Mouse (Mus musculus) liver, embryonic 11.5 days (tissue): Measurements from ENCODE around the gene Dek. TPM values are rescaled to one million over a fixed set of nuclear protein-coding genes. Genes with fewer than 3 reads are reported as not detected.

Experiments
- ATAC-seq: fragments of 200-750 bp; cut with Nextera tagmentation; replicated peaks from 2 replicates; pipeline ENCODE4 v1.8.0; 2017; ENCODE audit warnings: moderate number of reproducible peaks, mild to moderate bottlenecking, moderate TSS enrichment, moderate library complexity; ENCODE audit not compliant: low FRiP score
- DNase-seq: peaks from one replicate; pipeline ENCODE4 v3.0.0-alpha.2; 2017; ENCODE audit warnings: low spot score
- H3K27ac ChIP-seq: fragments of 300-500 bp; sonication (generic); 2 replicates; pipeline ENCODE4 v1.5.1; 2014; ENCODE audit warnings: mild to moderate bottlenecking, low read depth, low read length, control low read depth
- H3K27me3 ChIP-seq: fragments of 300-500 bp; sonication (generic); replicated peaks from 2 replicates; pipeline ENCODE4 v1.6.1; 2014; ENCODE audit warnings: low read length, mixed read lengths; ENCODE audit not compliant: control insufficient read depth, insufficient read depth
- H3K36me3 ChIP-seq: fragments of 300-500 bp; sonication (generic); 2 replicates; pipeline ENCODE4 v1.6.1; 2014; ENCODE audit warnings: mild to moderate bottlenecking, low read length, moderate library complexity, mixed read lengths; ENCODE audit not compliant: control insufficient read depth, insufficient read depth
- H3K4me1 ChIP-seq: fragments of 300-500 bp; sonication (generic); replicated peaks from 2 replicates; pipeline ENCODE4 v1.6.1; 2014; ENCODE audit warnings: low read length, mixed read lengths; ENCODE audit not compliant: control insufficient read depth, insufficient read depth
- H3K4me2 ChIP-seq: fragments of 300-500 bp; sonication (generic); 2 replicates; pipeline ENCODE4 v1.6.1; 2014; ENCODE audit warnings: mild to moderate bottlenecking, control low read depth, moderate library complexity
- H3K4me3 ChIP-seq: fragments of 300-500 bp; sonication (generic); 2 replicates; pipeline ENCODE4 v1.5.1; 2014; ENCODE audit warnings: low read depth, low read length, control low read depth
- H3K9ac ChIP-seq: fragments of 300-500 bp; sonication (generic); 2 replicates; pipeline ENCODE4 v1.6.1; 2014; ENCODE audit warnings: low read depth, low read length, control low read depth
- H3K9me3 ChIP-seq: fragments of 300-500 bp; sonication (generic); 2 replicates; pipeline ENCODE4 v1.6.1; 2016; ENCODE audit warnings: low read length, inconsistent platforms, mixed read lengths; ENCODE audit not compliant: control insufficient read depth
- WGBS: fragments of 180-500 bp; shearing (Covaris S2); extraction: QIAGEN DNeasy Blood & Tissue Kit; methylation state at CpG from one replicate; pipeline ENCODE4 v1.1.7; 2014; 5-methylcytosine and 5-hydroxymethylcytosine counted together
- polyA plus RNA-seq: library from polyadenylated mRNA; unstranded; fragments of >200 nt; fragmentation: Nextera tagmentation; extraction: Ambion mirVana; gene quantifications from 2 replicates; pipeline ENCODE4 v1.2.1, GENCODE M21; 2014

Gene Dek
- polyA plus RNA-seq, 1 experiment from 2014 or later, result 391 TPM

DNA sequence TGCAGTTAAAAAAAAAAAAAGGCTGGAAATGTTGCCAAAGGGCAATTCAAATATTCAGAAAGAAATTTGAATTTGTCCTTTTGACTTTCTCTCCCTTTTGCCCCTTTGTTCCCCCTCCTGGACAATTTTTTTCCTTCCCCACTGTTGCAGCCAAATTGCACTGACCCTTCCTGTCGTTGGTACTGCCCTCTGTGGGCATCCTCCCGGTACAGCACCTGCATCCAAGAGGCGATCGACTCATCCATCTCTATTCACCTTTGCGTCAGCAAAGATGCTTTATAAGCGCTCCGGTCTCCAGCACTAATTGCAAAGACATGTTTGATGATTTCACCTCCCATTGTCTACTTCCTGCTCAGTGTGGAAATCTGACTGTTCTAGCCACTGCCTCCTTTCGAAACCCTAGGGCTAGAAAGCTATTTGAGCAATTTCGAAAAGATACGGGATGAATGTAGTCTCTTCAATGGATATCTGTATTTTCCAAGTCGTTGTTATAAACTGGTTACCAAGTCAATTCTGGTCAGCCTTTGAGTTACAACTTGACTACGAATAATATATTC lies 15.4 kb upstream of the Dek start:
- DNase-seq (no peak), ATAC-seq (no peak)
- no peak overlapping the region for H3K27ac ChIP-seq
- 41% methylated on average over 12 of the region's 12 CpGs for WGBS
- H3K9ac ChIP-seq, result no peak overlapping the region
- H3K4me3 ChIP-seq, result no peak overlapping the region
- H3K4me1 ChIP-seq, result no peaks in the 10 kb centered on the region; the same call in 1 of the 2 replicates
- H3K36me3 ChIP-seq, result no peaks in the 10 kb centered on the region
- H3K9me3 ChIP-seq, result no peaks in the 10 kb centered on the region
- H3K27me3 ChIP-seq, result peaks cover 34% of the 10 kb centered on the region
- H3K4me2 ChIP-seq, result peak overlapping the region; percentile 86; the same call in 1 of the 2 replicates

DNA sequence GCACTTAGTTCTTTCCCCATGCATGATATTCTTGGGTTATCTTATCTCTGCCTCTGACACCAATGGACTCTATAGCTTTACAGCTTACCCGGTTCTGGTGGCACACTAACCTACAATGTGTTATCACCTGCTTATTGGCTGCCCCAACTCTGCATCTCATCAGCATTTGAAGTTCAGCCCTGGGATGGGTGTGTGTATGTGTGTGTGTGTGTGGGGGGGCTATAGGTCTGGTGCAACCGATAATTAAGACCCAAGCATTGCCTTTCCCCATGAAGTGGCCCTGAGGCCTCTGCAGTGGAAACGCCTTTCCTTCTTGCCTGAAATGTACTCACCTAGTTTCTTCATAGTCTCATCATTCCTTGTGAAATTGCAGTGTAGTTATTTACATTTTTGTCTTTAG lies 10.0 kb upstream of the Dek start:
- H3K27me3 ChIP-seq, result peaks cover 7% of the 10 kb centered on the region; the same call in 1 of the 2 replicates
- no peak overlapping the region for H3K27ac ChIP-seq
- H3K36me3 ChIP-seq, result no peaks in the 10 kb centered on the region
- DNase-seq, result no peak
- no peak overlapping the region for H3K4me3 ChIP-seq
- 71% methylated on average over 3 of the region's 3 CpGs for WGBS
- H3K4me2 ChIP-seq, result no peak overlapping the region
- H3K9ac ChIP-seq, result no peak overlapping the region
- peaks cover 17% of the 10 kb centered on the region for H3K4me1 ChIP-seq
- ATAC-seq, result peak; percentile 39; the same call in 1 of the 2 replicates
- no peaks in the 10 kb centered on the region for H3K9me3 ChIP-seq

DNA sequence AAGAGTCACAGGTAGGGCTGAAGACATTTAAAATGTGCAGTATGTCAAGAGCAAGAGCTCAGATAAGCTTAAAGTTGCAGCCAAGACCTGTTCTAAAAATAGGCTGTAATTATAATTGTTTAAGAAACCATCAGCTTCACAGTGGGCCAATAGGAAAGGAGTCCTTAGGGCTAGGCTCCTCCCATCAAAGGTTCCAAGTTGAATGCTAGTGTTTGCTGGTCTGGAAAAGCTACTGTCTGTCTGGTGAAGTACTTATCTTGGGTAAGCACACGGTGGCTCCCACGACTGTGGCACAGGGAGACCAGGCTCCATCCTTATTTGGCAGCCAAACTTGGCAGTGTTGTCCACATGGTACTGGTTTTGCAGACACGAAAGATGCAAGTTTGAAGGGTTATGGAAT lies 6.9 kb upstream of the Dek start:
- Histone ChIP-seq H3K27me3 (no peaks in the 10 kb centered on the region), H3K4me3 (no peak overlapping the region), H3K27ac (peak overlapping the region; percentile 76; the same call in 1 of the 2 replicates), H3K36me3 (no peaks in the 10 kb centered on the region), H3K4me1 (peaks cover 34% of the 10 kb centered on the region), H3K9me3 (no peaks in the 10 kb centered on the region), H3K9ac (no peak overlapping the region), H3K4me2 (peak overlapping the region; percentile 29; the same call in 1 of the 2 replicates)
- DNase-seq (no peak), ATAC-seq (peak; percentile 83)
- 32% methylated on average over 3 of the region's 3 CpGs for WGBS

DNA sequence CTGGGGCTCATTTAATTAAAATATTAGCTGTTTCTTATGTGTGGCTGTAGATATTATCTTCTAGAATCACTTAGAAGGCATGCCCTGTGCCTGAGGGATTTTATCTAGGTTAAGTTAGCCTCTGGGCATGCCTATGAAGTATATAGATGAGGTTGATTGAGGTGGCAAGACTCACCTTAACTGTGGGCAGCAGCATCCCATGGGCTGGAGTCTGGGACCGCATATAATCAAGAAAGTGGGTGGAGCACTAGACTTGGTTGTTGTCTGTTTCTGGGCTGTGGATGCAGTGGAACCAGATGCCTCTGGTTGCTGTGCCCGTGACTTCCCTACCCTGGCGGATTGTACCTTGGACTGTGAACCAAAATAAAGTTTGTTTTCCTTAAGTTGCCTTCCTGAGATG lies 6.1 kb upstream of the Dek start:
- Histone ChIP-seq H3K9me3 (no peaks in the 10 kb centered on the region), H3K4me1 (peaks cover 40% of the 10 kb centered on the region), H3K4me3 (no peak overlapping the region), H3K27ac (peak overlapping the region; percentile 76), H3K9ac (no peak overlapping the region), H3K36me3 (no peaks in the 10 kb centered on the region), H3K27me3 (no peaks in the 10 kb centered on the region), H3K4me2 (peak overlapping the region; percentile 31; the same call in 1 of the 2 replicates)
- ATAC-seq (no peak; the same call in 1 of the 2 replicates), DNase-seq (no peak)
- WGBS, result 78% methylated on average over 3 of the region's 3 CpGs

DNA sequence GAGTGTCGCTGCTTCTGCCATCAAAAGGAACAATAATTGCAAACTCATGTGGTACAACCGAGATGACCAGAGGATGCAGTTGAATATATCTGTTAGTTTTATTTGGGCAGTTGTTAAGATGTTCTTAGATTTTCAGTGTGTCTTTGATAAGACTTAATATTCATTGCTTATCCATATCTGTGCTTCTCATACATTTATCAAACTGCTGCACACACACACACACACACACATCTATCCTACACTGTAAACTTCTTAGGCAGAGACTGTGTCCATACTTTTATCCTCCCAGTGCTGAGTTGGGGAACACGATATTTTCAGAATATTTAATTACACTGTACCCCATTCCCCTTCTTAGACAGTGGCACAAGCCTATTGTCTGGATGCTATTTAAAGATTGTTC lies 5.2 kb upstream of the Dek start:
- ATAC-seq (peak; percentile 66), DNase-seq (no peak)
- 63% methylated on average over 3 of the region's 3 CpGs for WGBS
- no peaks in the 10 kb centered on the region for H3K36me3 ChIP-seq
- peak overlapping the region; percentile 31; the same call in 1 of the 2 replicates for H3K4me2 ChIP-seq
- no peaks in the 10 kb centered on the region for H3K9me3 ChIP-seq
- no peaks in the 10 kb centered on the region for H3K27me3 ChIP-seq
- H3K4me3 ChIP-seq, result no peak overlapping the region
- H3K4me1 ChIP-seq, result peaks cover 42% of the 10 kb centered on the region
- H3K27ac ChIP-seq, result peak overlapping the region; percentile 76
- H3K9ac ChIP-seq, result no peak overlapping the region

DNA sequence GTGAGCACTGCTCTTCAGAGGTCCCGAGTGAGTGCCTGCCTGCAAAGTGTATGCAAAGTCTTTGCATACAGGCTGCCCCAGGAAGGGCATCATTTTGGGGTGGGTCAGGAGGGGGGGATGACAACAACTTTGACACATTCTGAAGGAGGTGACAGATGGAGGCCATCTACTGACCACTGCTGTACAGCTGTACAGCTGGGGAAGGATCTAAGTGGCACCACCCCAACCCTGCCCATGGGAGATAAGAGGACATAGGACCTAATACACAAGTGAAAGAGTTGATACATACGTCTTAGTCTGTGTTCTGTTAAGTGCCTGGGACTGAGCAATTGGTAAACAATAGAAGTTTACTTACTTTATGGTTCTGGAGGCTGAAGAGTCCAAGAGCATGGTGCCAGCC lies 3.2 kb upstream of the Dek start:
- 47% methylated on average over 2 of the region's 2 CpGs for WGBS
- ATAC-seq (peak; percentile 80), DNase-seq (no peak)
- H3K36me3 ChIP-seq, result no peaks in the 10 kb centered on the region
- no peaks in the 10 kb centered on the region for H3K9me3 ChIP-seq
- no peak overlapping the region for H3K4me3 ChIP-seq
- H3K27me3 ChIP-seq, result no peaks in the 10 kb centered on the region
- peak overlapping the region; percentile 47 for H3K4me2 ChIP-seq
- H3K4me1 ChIP-seq, result peaks cover 43% of the 10 kb centered on the region
- H3K27ac ChIP-seq, result peak overlapping the region; percentile 70
- peak overlapping the region; percentile 45; the same call in 1 of the 2 replicates for H3K9ac ChIP-seq

DNA sequence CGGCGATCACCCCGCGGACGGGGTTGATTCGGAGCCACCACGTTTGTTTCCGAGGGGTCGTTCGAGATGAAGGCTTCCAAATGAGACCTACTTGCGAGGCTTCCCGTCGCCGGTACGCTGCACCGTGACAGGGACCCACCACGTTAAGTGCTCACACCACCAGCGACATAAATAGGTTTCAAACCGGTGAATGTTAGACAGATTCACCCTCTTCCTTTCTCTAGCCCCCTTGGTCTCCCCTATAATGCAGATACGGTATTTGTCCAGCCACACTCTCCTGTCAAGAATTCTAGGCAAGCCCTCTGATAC lies 533 bp upstream of the Dek start:
- Histone ChIP-seq H3K4me2 (peak overlapping the region; percentile 71), H3K9me3 (no peaks in the 10 kb centered on the region), H3K4me3 (peak overlapping the region; percentile 89), H3K4me1 (peaks cover 44% of the 10 kb centered on the region), H3K9ac (peak overlapping the region; percentile 98), H3K36me3 (peaks cover 6% of the 10 kb centered on the region), H3K27me3 (no peaks in the 10 kb centered on the region), H3K27ac (peak overlapping the region; percentile 100)
- DNase-seq, result no peak
- no peak for ATAC-seq
- under 1% methylated on average over 20 of the region's 20 CpGs for WGBS

DNA sequence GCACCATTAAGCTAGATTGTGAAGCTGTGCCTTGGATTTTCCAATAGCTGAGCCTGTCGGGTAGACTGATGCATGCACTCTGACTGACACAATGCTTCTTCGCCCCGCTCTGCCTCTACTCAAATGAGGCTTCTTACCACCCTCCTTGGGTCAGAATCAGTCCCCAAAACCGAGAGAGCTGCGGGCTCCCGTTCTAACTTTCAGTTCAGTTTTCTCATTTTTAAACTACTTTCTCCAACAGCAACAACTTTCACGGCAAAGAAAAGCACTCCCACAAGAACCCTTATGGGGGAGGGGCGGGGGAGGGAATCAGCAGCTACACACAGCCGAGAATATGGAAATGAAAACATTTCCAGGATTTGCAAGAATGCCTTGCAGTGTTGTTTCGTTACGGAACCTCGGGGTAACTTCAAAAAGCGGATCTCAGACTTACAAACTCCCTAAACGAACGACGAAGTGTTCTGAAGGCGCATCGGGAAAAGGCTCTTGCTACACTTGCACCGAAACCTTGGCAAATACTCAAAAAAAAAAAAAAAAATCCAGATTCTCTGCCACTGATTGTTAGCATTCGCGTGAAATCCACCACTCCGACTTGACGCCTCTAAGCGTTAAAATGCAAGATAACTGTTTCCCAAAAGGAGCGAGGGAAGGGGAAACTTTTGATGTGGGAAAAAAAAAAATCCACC lies 1.0 kb downstream of the Dek start:
- under 1% methylated on average over 25 of the region's 25 CpGs for WGBS
- peaks cover 31% of the 10 kb centered on the region for H3K4me1 ChIP-seq
- H3K27ac ChIP-seq, result peak overlapping the region; percentile 100
- peak; percentile 52 for DNase-seq
- peak overlapping the region; percentile 98 for H3K9ac ChIP-seq
- peak overlapping the region; percentile 89 for H3K4me3 ChIP-seq
- peak overlapping the region; percentile 88 for H3K4me2 ChIP-seq
- peaks cover 13% of the 10 kb centered on the region for H3K36me3 ChIP-seq
- ATAC-seq, result no peak
- no peaks in the 10 kb centered on the region for H3K9me3 ChIP-seq
- no peaks in the 10 kb centered on the region for H3K27me3 ChIP-seq

DNA sequence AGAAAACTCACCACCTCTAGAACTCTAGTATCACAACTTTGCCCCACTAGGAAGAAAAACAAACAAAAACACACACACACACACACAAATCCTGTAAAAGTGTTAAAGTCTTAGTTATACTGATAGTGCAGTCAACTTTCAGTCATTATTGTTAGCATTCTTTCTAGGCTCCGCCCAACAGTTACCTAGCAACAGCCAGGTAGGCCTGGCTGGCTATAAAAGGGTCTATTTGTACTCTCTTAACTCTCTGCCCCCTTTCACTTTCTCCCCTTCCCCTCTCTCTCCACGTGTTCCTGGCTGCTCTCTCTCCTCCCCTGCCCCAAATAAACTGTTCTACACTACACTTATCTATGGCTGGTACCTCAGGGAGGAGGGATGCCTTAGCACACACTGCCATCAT lies 1.9 kb downstream of the Dek start:
- no peaks in the 10 kb centered on the region for H3K27me3 ChIP-seq
- 29% methylated on average over 2 of the region's 2 CpGs for WGBS
- H3K4me2 ChIP-seq, result peak overlapping the region; percentile 88
- DNase-seq (no peak), ATAC-seq (no peak)
- H3K4me3 ChIP-seq, result peak overlapping the region; percentile 89
- peak overlapping the region; percentile 98 for H3K9ac ChIP-seq
- H3K36me3 ChIP-seq, result peaks cover 18% of the 10 kb centered on the region
- no peak overlapping the region for H3K27ac ChIP-seq
- no peaks in the 10 kb centered on the region for H3K9me3 ChIP-seq
- peaks cover 30% of the 10 kb centered on the region for H3K4me1 ChIP-seq
